Mouse (Mus musculus) bone marrow, adult 2 months (tissue): ENCODE results near the gene Rplp2.

Experiments
- CTCF ChIP-seq: fragments of 200-500 bp; IDR thresholded peaks from 2 replicates; pipeline ENCODE4 v1.5.1; 2011; ENCODE audit warnings: low read length, control low read depth; ENCODE audit not compliant: control insufficient read depth, insufficient read depth
- POLR2A ChIP-seq: fragments of 200-500 bp; IDR thresholded peaks from 2 replicates; pipeline ENCODE4 v1.6.1; 2011; ENCODE audit warnings: low read depth, mild to moderate bottlenecking, control low read depth, low read length, borderline replicate concordance; ENCODE audit not compliant: control insufficient read depth

- TF ChIP-seq POLR2A (no peak), CTCF (no peak)
Measured at GRCm38 (mm10) chr7:141476226-141476980, 29.2 kb downstream of the Rplp2 start.
